ENCODE assay signal across 7 mouse cellular contexts in the genomic region with DNA sequence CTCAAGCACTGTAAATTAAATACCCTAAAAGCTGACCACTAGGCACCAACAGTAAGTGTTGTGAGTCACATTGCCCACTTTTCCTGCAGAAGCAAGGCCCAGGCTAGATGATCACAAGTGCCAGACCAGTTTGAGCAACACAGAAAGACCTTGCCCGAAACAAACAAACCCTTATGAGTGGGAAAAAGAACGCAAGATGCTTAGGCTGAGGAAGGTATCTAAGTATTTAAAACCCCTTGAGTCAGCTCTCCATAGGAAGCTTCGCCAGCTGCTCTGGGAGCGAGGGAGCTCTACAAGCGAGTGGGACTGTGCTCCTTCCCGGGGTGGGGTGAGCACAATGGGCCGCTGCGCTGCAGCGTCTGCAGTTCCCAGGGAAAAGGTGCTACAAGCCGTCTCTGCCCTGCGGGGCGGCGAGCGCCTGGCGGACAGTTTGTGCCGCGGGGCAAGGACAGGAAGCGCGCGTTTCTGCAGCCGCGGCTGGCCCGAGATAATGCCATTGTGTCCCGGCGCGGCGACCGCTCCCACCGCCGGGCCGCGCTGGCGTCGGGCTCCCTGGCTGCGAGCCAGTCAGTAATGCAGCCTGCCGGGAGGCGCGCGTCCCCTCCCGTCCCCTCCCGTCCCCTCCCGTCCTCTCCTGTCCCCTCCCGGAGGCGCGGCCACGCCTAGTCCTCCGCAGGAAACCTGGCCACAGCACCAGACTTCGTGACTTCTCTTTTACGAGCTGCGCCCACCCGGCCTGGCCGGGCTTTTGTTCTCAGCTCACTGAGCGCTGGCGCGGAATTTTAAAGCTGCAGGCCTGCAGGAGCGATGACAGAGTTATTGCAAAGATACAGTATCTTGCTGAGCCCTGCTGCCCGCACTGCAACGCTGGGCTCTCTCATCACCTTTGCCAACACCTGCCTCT.
DNase-seq lines count a peak whose midpoint lies in the region; ATAC-seq lines count a peak whose summit lies in the region.

No protein-coding gene starts in this region.

- no peaks in the 10 kb centered on the region for H3K36me3 ChIP-seq in intestine, embryonic 16.5 days (ENCODE audit: control insufficient read depth, insufficient read depth, low read length)

- peak overlapping the region; percentile 63 for H3K4me3 ChIP-seq in intestine, embryonic 16.5 days (ENCODE audit: low read length)

- under 1% methylated on average over 58 of the region's 58 CpGs for WGBS in intestine, embryonic 16.5 days

- H3K27me3 ChIP-seq in intestine, embryonic 16.5 days (replicated peaks; ENCODE audit: control insufficient read depth, insufficient read depth, low read length) = no peaks in the 10 kb centered on the region

- peak overlapping the region; percentile 76 for H3K27ac ChIP-seq in intestine, embryonic 16.5 days (ENCODE audit: low read length)

- intact Hi-C loops in left cerebral cortex, postnatal 25 days (cut with DNase I) = no loop called here

- peaks cover 7% of the 10 kb centered on the region; the same call in 1 of the 2 replicates for H3K4me1 ChIP-seq in intestine, embryonic 16.5 days (ENCODE audit: control insufficient read depth, insufficient read depth, low read length)

- H3K4me2 ChIP-seq in intestine, embryonic 16.5 days (ENCODE audit: low read depth, low read length) = peak overlapping the region; percentile 89

- peak; percentile 78 for DNase-seq in adrenal gland, postnatal 25 days
- DNase-seq in embryo, embryonic 11 days = peak; percentile 91
- DNase-seq in gastrocnemius, postnatal 4 days (ENCODE audit: low spot score in 2 of 2) = peak; percentile 65 to 72
- DNase-seq in left cerebral cortex, postnatal 25 days (ENCODE audit: low spot score in 2 of 2) = peak; percentile 39 to 70
- DNase-seq in skeletal muscle tissue, adult 2 months (ENCODE audit: low read depth, low spot score) = peak; percentile 51

- no peaks in the 10 kb centered on the region for H3K9me3 ChIP-seq in intestine, embryonic 16.5 days (ENCODE audit: control insufficient read depth, low read length)

- peak overlapping the region; percentile 70 for H3K9ac ChIP-seq in intestine, embryonic 16.5 days (ENCODE audit: low read depth, low read length)

- peak; percentile 98 for ATAC-seq in intestine, embryonic 16.5 days
- peak; percentile 91 for ATAC-seq in megakaryocyte-erythroid progenitor cell, adult 5-6 weeks (replicated peaks; ENCODE audit: low FRiP score, low TSS enrichment, poor library complexity, severe bottlenecking)

Comparison
In these comparisons a context has a peak if more than half of its experiments do, and no peak if none do; other contexts are left out.
1. Peak in every context shown above with its lines: DNase-seq, ATAC-seq, H3K4me3 ChIP-seq and H3K27ac ChIP-seq.